Mouse (Mus musculus) neural tube, embryonic 14.5 days (tissue): ENCODE data around the gene Tarbp1. TPM values are rescaled to one million over a fixed set of nuclear protein-coding genes. Genes with fewer than 3 reads are reported as not detected.
"Not testable (repeated sequence)": the region's sequence is repeated elsewhere in the genome, so short reads cannot be mapped to it uniquely, and the experiment has no call there.

Experiments
- ATAC-seq: fragments of 200-750 bp; cut with Nextera tagmentation; 2 replicates; pipeline ENCODE4 v1.8.0; 2017; ENCODE audit warnings: low read depth, mild to moderate bottlenecking, moderate TSS enrichment, moderate library complexity
- H3K27ac ChIP-seq: fragments of 300-500 bp; sonication (generic); 2 replicates; pipeline ENCODE4 v1.5.1; 2014; ENCODE audit warnings: low read depth, mild to moderate bottlenecking, control low read depth, low read length, moderate library complexity, mixed read lengths
- H3K27me3 ChIP-seq: fragments of 300-500 bp; sonication (generic); 2 replicates; pipeline ENCODE4 v1.6.1; 2014; ENCODE audit warnings: low read length; ENCODE audit not compliant: control insufficient read depth, insufficient read depth
- H3K36me3 ChIP-seq: fragments of 300-500 bp; sonication (generic); 2 replicates; pipeline ENCODE4 v1.6.1; 2014; ENCODE audit warnings: low read length, mixed read lengths; ENCODE audit not compliant: control insufficient read depth, insufficient read depth
- H3K4me1 ChIP-seq: fragments of 300-500 bp; sonication (generic); 2 replicates; pipeline ENCODE4 v1.6.1; 2014; ENCODE audit warnings: low read length; ENCODE audit not compliant: control insufficient read depth, insufficient read depth
- H3K4me2 ChIP-seq: fragments of 300-500 bp; sonication (generic); 2 replicates; pipeline ENCODE4 v1.6.1; 2014; ENCODE audit warnings: mild to moderate bottlenecking, low read depth, low read length, control low read depth
- H3K4me3 ChIP-seq: fragments of 300-500 bp; sonication (generic); 2 replicates; pipeline ENCODE4 v1.5.1; 2014; ENCODE audit warnings: low read depth, low read length, control low read depth, mixed read lengths
- H3K9ac ChIP-seq: fragments of 300-500 bp; sonication (generic); replicated peaks from 2 replicates; pipeline ENCODE4 v1.6.1; 2014; ENCODE audit warnings: low read depth, mild to moderate bottlenecking, control low read depth, low read length, mixed read lengths
- H3K9me3 ChIP-seq: fragments of 300-500 bp; sonication (generic); 2 replicates; pipeline ENCODE4 v1.6.1; 2016; ENCODE audit warnings: low read length; ENCODE audit not compliant: control insufficient read depth
- WGBS: fragments of 180-500 bp; shearing (Covaris S2); extraction: QIAGEN DNeasy Blood & Tissue Kit; methylation state at CpG from one replicate; pipeline ENCODE4 v1.1.7; 2014; 5-methylcytosine and 5-hydroxymethylcytosine counted together
- polyA plus RNA-seq: library from polyadenylated mRNA; unstranded; fragments of >200 nt; fragmentation: Nextera tagmentation; extraction: Ambion mirVana; gene quantifications from 2 replicates; pipeline ENCODE4 v1.2.1, GENCODE M21; 2014

Tarbp1 gene
- polyA plus RNA-seq, 1 experiment from 2014 or later, result 2.7 TPM

- not testable (repeated sequence) for H3K4me3 ChIP-seq, H3K4me1 ChIP-seq, ATAC-seq, H3K9ac ChIP-seq, H3K4me2 ChIP-seq, H3K27me3 ChIP-seq, H3K9me3 ChIP-seq, H3K27ac ChIP-seq, H3K36me3 ChIP-seq
- 44% methylated on average over 8 of the region's 8 CpGs for WGBS
These were observed 873 bp upstream of the Tarbp1 start for GRCm38 (mm10) chr8:126475738-126476137.

- H3K9ac ChIP-seq, result peak overlapping the region; percentile 64
- peak overlapping the region; percentile 82 for H3K27ac ChIP-seq
- H3K4me3 ChIP-seq, result peak overlapping the region; percentile 86
- 15% methylated on average over 16 of the region's 16 CpGs for WGBS
- peak overlapping the region; percentile 66 for H3K4me2 ChIP-seq
- peaks cover 9% of the 10 kb centered on the region for H3K4me1 ChIP-seq
- no peaks in the 10 kb centered on the region for H3K27me3 ChIP-seq
- ATAC-seq, result no peak
- peaks cover 10% of the 10 kb centered on the region; the same call in 1 of the 2 replicates for H3K36me3 ChIP-seq
- no peaks in the 10 kb centered on the region for H3K9me3 ChIP-seq
These were observed 1.0 kb downstream of the Tarbp1 start for GRCm38 (mm10) chr8:126473802-126474298.

GRCm38 (mm10) chr8:126464071-126464470 is 10.8 kb downstream of the Tarbp1 start:
- H3K36me3 ChIP-seq, result peaks cover 17% of the 10 kb centered on the region
- H3K27ac ChIP-seq, result no peak overlapping the region

GRCm38 (mm10) chr8:126461735-126462134 is 13.1 kb downstream of the Tarbp1 start:
- H3K4me2 ChIP-seq, result no peak overlapping the region
- H3K4me3 ChIP-seq, result no peak overlapping the region
- no peak overlapping the region for H3K9ac ChIP-seq
- WGBS, result 82% methylated on average over 7 of the region's 7 CpGs
- H3K36me3 ChIP-seq, result peaks cover 15% of the 10 kb centered on the region
- ATAC-seq, result no peak
- no peaks in the 10 kb centered on the region for H3K9me3 ChIP-seq
- no peaks in the 10 kb centered on the region for H3K4me1 ChIP-seq
- H3K27me3 ChIP-seq, result no peaks in the 10 kb centered on the region
- no peak overlapping the region for H3K27ac ChIP-seq

More at GRCm38 (mm10) chr8:126464071-126464470, 10.8 kb downstream of the Tarbp1 start:
- H3K4me2 ChIP-seq, result no peak overlapping the region
- no peak overlapping the region for H3K9ac ChIP-seq
- H3K4me1 ChIP-seq, result no peaks in the 10 kb centered on the region
- no peak overlapping the region for H3K4me3 ChIP-seq
- H3K27me3 ChIP-seq, result no peaks in the 10 kb centered on the region
- whole genome bisulfite sequencing, result 84% methylated on average over 7 of the region's 7 CpGs
- no peak for ATAC-seq
- no peaks in the 10 kb centered on the region for H3K9me3 ChIP-seq

- Histone ChIP-seq H3K4me2 (no peak overlapping the region), H3K9ac (no peak overlapping the region), H3K4me3 (no peak overlapping the region), H3K27ac (no peak overlapping the region), H3K9me3 (no peaks in the 10 kb centered on the region), H3K36me3 (peaks cover 12% of the 10 kb centered on the region), H3K27me3 (no peaks in the 10 kb centered on the region), H3K4me1 (no peaks in the 10 kb centered on the region)
- no peak for ATAC-seq
- WGBS, result 64% methylated on average over 3 of the region's 3 CpGs
These were observed 14.6 kb downstream of the Tarbp1 start for GRCm38 (mm10) chr8:126460274-126460673.

- Histone ChIP-seq H3K9ac (no peak overlapping the region), H3K9me3 (no peaks in the 10 kb centered on the region), H3K36me3 (peaks cover 18% of the 10 kb centered on the region), H3K27ac (no peak overlapping the region), H3K4me3 (no peak overlapping the region), H3K27me3 (no peaks in the 10 kb centered on the region), H3K4me1 (no peaks in the 10 kb centered on the region), H3K4me2 (no peak overlapping the region)
- ATAC-seq, result no peak
- 69% methylated on average over 7 of the region's 7 CpGs for WGBS
These were observed 19.5 kb downstream of the Tarbp1 start for GRCm38 (mm10) chr8:126455383-126455782.

- H3K9ac ChIP-seq, result no peak overlapping the region
- H3K36me3 ChIP-seq, result peaks cover 25% of the 10 kb centered on the region
- no peaks in the 10 kb centered on the region for H3K27me3 ChIP-seq
- no peaks in the 10 kb centered on the region for H3K4me1 ChIP-seq
- H3K4me3 ChIP-seq, result no peak overlapping the region
- H3K4me2 ChIP-seq, result no peak overlapping the region
- H3K9me3 ChIP-seq, result no peaks in the 10 kb centered on the region
- 92% methylated on average over 8 of the region's 8 CpGs for WGBS
- ATAC-seq, result no peak
- no peak overlapping the region for H3K27ac ChIP-seq
These were observed 23.7 kb downstream of the Tarbp1 start for GRCm38 (mm10) chr8:126451158-126451557.

GRCm38 (mm10) chr8:126438937-126439336 is 35.9 kb downstream of the Tarbp1 start:
- WGBS, result 74% methylated on average over 2 of the region's 2 CpGs
- no peaks in the 10 kb centered on the region for H3K4me1 ChIP-seq
- no peak overlapping the region for H3K4me3 ChIP-seq
- no peaks in the 10 kb centered on the region for H3K27me3 ChIP-seq
- H3K36me3 ChIP-seq, result peaks cover 9% of the 10 kb centered on the region
- no peak overlapping the region for H3K4me2 ChIP-seq
- no peak overlapping the region for H3K27ac ChIP-seq
- no peak overlapping the region for H3K9ac ChIP-seq
- ATAC-seq, result no peak
- H3K9me3 ChIP-seq, result no peaks in the 10 kb centered on the region

- H3K27ac ChIP-seq, result no peak overlapping the region
- peaks cover 29% of the 10 kb centered on the region for H3K36me3 ChIP-seq
- H3K4me1 ChIP-seq, result no peaks in the 10 kb centered on the region
- no peak overlapping the region for H3K4me3 ChIP-seq
- H3K9ac ChIP-seq, result no peak overlapping the region
- no peaks in the 10 kb centered on the region for H3K27me3 ChIP-seq
- no peak for ATAC-seq
- no peaks in the 10 kb centered on the region for H3K9me3 ChIP-seq
- WGBS, result 88% methylated on average over 7 of the region's 7 CpGs
- H3K4me2 ChIP-seq, result no peak overlapping the region
These were observed 41.0 kb downstream of the Tarbp1 start for GRCm38 (mm10) chr8:126433827-126434226.
